In genomic region chr11:75047736-75048407, GRCm38 (mm10) we compare ENCODE assay signal across 10 mouse cellular contexts.
DNase-seq lines count a peak whose midpoint lies in the region; ATAC-seq and TF ChIP-seq lines count a peak whose summit lies in the region.
"Had no signal": no experiment of that assay in that cellular context is flagged by ENCODE, and none has a peak within 500 bp of the region (broad histone marks: within the 10 kb centered on the region; RNA-seq: fewer than 3 reads in every experiment).

No protein-coding gene starts in this region.

- H3K27me3 ChIP-seq in hindbrain, embryonic 14.5 days (ENCODE audit: control insufficient read depth, insufficient read depth, low read length) = no peaks in the 10 kb centered on the region
- no peaks in the 10 kb centered on the region for H3K27me3 ChIP-seq in hindbrain, postnatal 0 days (ENCODE audit: insufficient read depth, low read length)
- no peaks in the 10 kb centered on the region for H3K27me3 ChIP-seq in embryonic facial prominence, embryonic 10.5 days (replicated peaks; ENCODE audit: low read depth, poor library complexity, severe bottlenecking)
- H3K27me3 ChIP-seq in limb, embryonic 15.5 days = no peaks in the 10 kb centered on the region

- peaks cover 14% of the 10 kb centered on the region; the same call in 1 of the 2 replicates for H3K36me3 ChIP-seq in hindbrain, embryonic 14.5 days (replicated peaks; ENCODE audit: control insufficient read depth, insufficient read depth)
- H3K36me3 ChIP-seq in hindbrain, postnatal 0 days (ENCODE audit: insufficient read depth, low read length) = peaks cover 4% of the 10 kb centered on the region; the same call in 1 of the 2 replicates
- H3K36me3 ChIP-seq in embryonic facial prominence, embryonic 10.5 days (replicated peaks) = peaks cover 66% of the 10 kb centered on the region
- H3K36me3 ChIP-seq in limb, embryonic 15.5 days = no peaks in the 10 kb centered on the region

- H3K9me3 ChIP-seq in hindbrain, embryonic 14.5 days (ENCODE audit: control insufficient read depth, low read length) = no peaks in the 10 kb centered on the region
- no peaks in the 10 kb centered on the region for H3K9me3 ChIP-seq in hindbrain, postnatal 0 days (ENCODE audit: low read length)
- H3K9me3 ChIP-seq in embryonic facial prominence, embryonic 10.5 days = no peaks in the 10 kb centered on the region
- no peaks in the 10 kb centered on the region for H3K9me3 ChIP-seq in limb, embryonic 15.5 days
- H3K9me3 ChIP-seq: G1E had no signal

- no peak for TF ChIP-seq CTCF in hindbrain, postnatal 0 days (IDR thresholded peaks at IDR 0.05; ENCODE audit: low read depth)

- no peak for DNase-seq in hindbrain, embryonic 14.5 days (ENCODE audit: low spot score)
- DNase-seq in hindbrain, postnatal 0 days (ENCODE audit: low spot score) = no peak
- no peak for DNase-seq in embryonic facial prominence, embryonic 10.5 days (ENCODE audit: low spot score)
- DNase-seq in heart, adult 9 months (ENCODE audit: low spot score in 2 of 2) = peak; percentile 58 to 70
- DNase-seq in urinary bladder, adult 2 months (ENCODE audit: low spot score) = no peak
- DNase-seq in layer of hippocampus, postnatal 14 days (ENCODE audit: low spot score in 2 of 2) = no peak
- no peak for DNase-seq in cerebellum, adult 18-20 months

- H3K4me3 ChIP-seq in hindbrain, embryonic 14.5 days (replicated peaks; ENCODE audit: low read length) = no peak overlapping the region
- no peak overlapping the region for H3K4me3 ChIP-seq in hindbrain, postnatal 0 days (ENCODE audit: low read length)
- H3K4me3 ChIP-seq in embryonic facial prominence, embryonic 10.5 days = no peak overlapping the region
- no peak overlapping the region for H3K4me3 ChIP-seq in limb, embryonic 15.5 days

- no peak overlapping the region for H3K4me2 ChIP-seq in hindbrain, embryonic 14.5 days (replicated peaks)
- no peak overlapping the region for H3K4me2 ChIP-seq in hindbrain, postnatal 0 days (ENCODE audit: low read depth, low read length)
- no peak overlapping the region for H3K4me2 ChIP-seq in limb, embryonic 15.5 days

- peaks cover 16% of the 10 kb centered on the region for H3K4me1 ChIP-seq in hindbrain, embryonic 14.5 days (replicated peaks; ENCODE audit: control insufficient read depth, insufficient read depth, low read length)
- no peaks in the 10 kb centered on the region for H3K4me1 ChIP-seq in hindbrain, postnatal 0 days (ENCODE audit: insufficient read depth, low read length)
- peaks cover 61% of the 10 kb centered on the region for H3K4me1 ChIP-seq in embryonic facial prominence, embryonic 10.5 days
- H3K4me1 ChIP-seq in limb, embryonic 15.5 days = peaks cover 68% of the 10 kb centered on the region

- WGBS in hindbrain, embryonic 14.5 days = 82% methylated on average over 7 of the region's 7 CpGs
- 88% methylated on average over 7 of the region's 7 CpGs for WGBS in hindbrain, postnatal 0 days
- WGBS in embryonic facial prominence, embryonic 10.5 days = 86% methylated on average over 7 of the region's 7 CpGs
- 58% methylated on average over 7 of the region's 7 CpGs for WGBS in limb, embryonic 15.5 days

- H3K27ac ChIP-seq in hindbrain, embryonic 14.5 days = 0 out of 2 replicates have a peak overlapping the region, but pooled peaks have one; percentile 34
- no peak overlapping the region; the same call in 1 of the 2 replicates for H3K27ac ChIP-seq in hindbrain, postnatal 0 days
- H3K27ac ChIP-seq in embryonic facial prominence, embryonic 10.5 days (replicated peaks) = peak overlapping the region; percentile 46; the same call in 1 of the 2 replicates
- H3K27ac ChIP-seq in limb, embryonic 15.5 days = peak overlapping the region; percentile 79
- H3K27ac ChIP-seq: macrophage had no signal

- no peak for ATAC-seq in hindbrain, embryonic 14.5 days (ENCODE audit: low FRiP score)
- no peak for ATAC-seq in hindbrain, postnatal 0 days
- no peak for ATAC-seq in limb, embryonic 15.5 days (ENCODE audit: insufficient number of reproducible peaks, low FRiP score, low TSS enrichment, low read depth)

- no peak overlapping the region for H3K9ac ChIP-seq in hindbrain, embryonic 14.5 days
- H3K9ac ChIP-seq in hindbrain, postnatal 0 days (replicated peaks; ENCODE audit: low read length) = no peak overlapping the region
- H3K9ac ChIP-seq in limb, embryonic 15.5 days = no peak overlapping the region

Comparison
In these comparisons a context has a peak if more than half of its experiments do, and no peak if none do; other contexts are left out.
1. DNase-seq: peak in heart, adult 9 months (2 of 2); none in hindbrain, embryonic 14.5 days (single experiment), hindbrain, postnatal 0 days (single experiment), embryonic facial prominence, embryonic 10.5 days (single experiment), urinary bladder, adult 2 months (single experiment), layer of hippocampus, postnatal 14 days (0 of 2) and cerebellum, adult 18-20 months (0 of 2).